Mouse (Mus musculus): ENCODE measurements around the gene Bcar3.
"Not testable (repeated sequence)": the region's sequence is repeated elsewhere in the genome, so short reads cannot be mapped to it uniquely, and the experiment has no call there.

The Bcar3 gene

DNA sequence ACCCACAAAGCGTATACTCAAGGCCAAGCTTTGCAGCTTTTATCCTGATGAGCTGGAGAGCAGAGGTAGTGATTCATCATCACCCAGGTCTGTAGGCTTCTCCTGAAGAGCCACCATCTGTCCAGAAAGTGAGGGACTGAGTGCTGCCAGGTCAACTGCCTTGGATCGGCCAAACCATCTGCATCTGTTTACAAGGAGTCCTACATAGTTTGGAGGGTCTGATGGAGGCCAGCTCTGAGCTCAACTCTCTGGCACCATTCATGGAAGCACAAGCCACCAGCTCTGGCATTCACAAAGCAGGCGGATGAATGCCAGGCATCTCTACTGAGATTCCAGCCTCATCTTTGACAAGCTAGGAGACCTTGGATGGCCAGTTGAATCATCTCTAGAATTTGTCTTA, 87.7 kb downstream of the Bcar3 start:
- DNase-seq (ENCODE audit: low spot score in 2 of 2): no peak

DNA sequence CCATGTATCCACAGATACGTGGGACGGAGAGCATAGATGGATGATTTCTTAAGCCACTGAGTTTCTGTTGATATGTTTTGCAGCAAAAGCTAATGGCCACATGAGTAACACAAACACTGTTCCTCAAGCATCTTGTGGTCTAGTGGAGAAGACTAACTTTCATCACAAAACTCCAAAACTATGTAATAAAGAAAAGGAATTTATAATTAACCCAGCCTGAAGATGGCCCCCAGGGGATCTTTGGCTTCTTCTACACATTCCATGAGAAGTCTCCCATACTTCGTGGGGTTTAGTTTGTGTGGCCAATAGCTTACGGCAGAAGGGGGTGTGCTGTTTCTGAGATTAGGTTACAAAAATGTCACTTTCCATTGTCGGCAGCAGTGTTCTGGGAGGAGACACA, 92.5 kb downstream of the Bcar3 start:
- no peak for DNase-seq (ENCODE audit: low spot score in 2 of 2)

- no peak for DNase-seq (ENCODE audit: low spot score in 2 of 2)
Measured at GRCm38 (mm10) chr3:122387771-122388170, 93.8 kb downstream of the Bcar3 start.

GRCm38 (mm10) chr3:122389972-122390371, 96.0 kb downstream of the Bcar3 start:
- no peak for DNase-seq (ENCODE audit: low spot score in 2 of 2)

GRCm38 (mm10) chr3:122391098-122391497, 97.2 kb downstream of the Bcar3 start:
- DNase-seq (ENCODE audit: low spot score in 2 of 2): no peak

GRCm38 (mm10) chr3:122391816-122392215, 97.9 kb downstream of the Bcar3 start:
- no peak for DNase-seq (ENCODE audit: low spot score in 2 of 2)

GRCm38 (mm10) chr3:122393411-122393810, 99.5 kb downstream of the Bcar3 start:
- not testable (repeated sequence) for DNase-seq (ENCODE audit: low spot score in 2 of 2)

- DNase-seq (ENCODE audit: low spot score in 2 of 2): no peak
Measured at GRCm38 (mm10) chr3:122393836-122394374, 100.0 kb downstream of the Bcar3 start.

DNA sequence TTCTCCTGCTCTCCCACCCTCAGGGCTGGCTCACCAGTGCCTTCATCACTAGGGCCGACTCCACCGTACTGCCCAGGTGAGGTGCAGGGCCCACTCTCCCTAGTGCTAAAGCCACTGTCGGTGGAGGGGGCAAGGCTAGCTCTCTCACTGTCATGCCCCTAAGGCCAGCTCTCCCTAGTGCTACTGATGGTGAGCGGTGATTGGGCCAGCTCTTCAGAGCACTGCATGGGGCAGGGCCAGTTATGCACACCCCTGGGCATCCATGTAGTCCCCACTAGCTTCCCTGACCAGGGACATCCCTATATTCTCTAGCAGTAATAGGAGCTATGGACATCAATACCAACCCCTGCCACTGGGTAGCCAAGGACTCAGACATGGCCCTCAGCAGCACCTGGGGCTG, 103.0 kb downstream of the Bcar3 start:
- DNase-seq (ENCODE audit: low spot score in 2 of 2): no peak

DNA sequence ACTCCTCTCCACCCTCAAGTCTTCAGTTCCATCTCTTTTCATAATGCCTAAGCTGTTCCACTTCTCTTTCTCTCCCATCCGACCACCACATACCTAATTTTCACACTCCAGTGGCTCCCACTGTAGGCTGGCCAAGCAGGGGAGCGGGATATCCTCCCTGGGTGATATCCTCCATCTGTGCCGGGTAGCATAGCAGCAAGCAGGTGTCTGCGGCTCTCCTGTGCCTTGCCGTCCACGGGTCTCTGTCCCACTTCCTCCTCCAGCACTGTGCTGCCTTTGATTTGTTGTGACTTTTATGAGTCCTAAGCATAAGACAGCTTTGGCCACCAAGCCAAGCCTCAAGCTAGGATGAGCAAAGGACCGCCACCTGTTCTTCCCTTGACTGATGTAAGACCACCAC, 103.5 kb downstream of the Bcar3 start:
- no peak for DNase-seq (ENCODE audit: low spot score in 2 of 2)

DNA sequence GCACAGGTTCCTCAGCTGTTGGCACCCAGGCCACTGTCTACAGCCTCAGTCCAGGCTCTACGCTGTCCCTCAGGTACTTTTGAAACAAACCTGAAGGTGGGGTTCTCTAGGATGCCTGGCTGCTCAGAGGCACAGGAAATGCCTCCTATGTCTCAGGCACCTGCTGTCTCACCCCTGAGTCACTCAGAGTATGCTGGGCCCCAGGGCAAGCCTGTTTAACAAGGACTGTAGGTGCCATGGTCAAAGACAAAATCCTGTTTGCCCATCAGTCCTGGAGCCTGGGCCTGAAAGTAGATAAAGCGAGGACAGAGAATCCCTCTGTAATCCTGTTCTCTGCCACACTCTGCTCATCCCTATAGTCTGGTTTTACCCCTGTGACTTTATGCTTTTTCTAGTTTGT, 107.1 kb downstream of the Bcar3 start:
- DNase-seq (ENCODE audit: low spot score in 2 of 2): no peak

DNA sequence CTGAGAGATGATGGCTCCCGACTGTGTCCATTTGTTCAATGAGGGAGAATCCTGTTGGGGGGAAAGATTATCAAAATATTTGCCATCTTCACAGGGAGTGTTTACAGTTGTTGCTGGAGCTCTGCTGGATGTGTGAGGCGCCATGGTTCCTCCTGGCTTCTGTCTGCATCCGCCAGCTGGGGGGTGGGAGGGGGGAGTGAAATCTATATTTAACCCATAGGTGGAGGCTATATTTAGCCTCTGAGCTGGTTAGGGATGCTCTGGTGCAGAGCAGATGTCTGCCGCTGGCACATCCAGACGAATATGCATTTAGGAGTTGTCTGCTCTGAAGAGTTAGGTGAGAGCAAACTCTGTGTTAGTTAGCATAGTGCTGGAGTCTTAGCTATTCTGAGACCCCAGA, 108.2 kb downstream of the Bcar3 start:
- DNase-seq (ENCODE audit: low spot score in 2 of 2): no peak

GRCm38 (mm10) chr3:122403860-122404557, 110.1 kb downstream of the Bcar3 start:
- no peak for DNase-seq (ENCODE audit: low spot score in 2 of 2)

GRCm38 (mm10) chr3:122405203-122405956, 111.4 kb downstream of the Bcar3 start:
- no peak for DNase-seq (ENCODE audit: low spot score in 2 of 2)

DNA sequence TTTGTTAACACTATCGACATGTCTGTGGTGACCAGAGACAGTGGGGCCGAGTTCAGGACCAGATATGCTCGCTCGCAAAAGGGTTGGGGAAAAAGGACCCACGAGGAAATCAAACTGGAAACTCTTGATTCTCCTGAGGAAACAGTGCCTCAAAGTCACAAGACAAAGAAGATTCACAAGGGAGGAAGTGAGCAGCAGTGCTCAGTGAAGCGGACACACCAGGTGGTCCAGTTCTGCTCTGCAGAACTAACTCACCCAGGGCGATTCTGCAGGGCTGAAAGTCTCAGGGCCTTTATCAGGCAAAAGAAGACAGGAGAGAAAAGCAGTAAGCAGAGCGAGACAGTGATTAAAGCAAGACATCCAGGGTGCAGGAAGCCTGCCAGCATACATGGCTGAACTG, 112.5 kb downstream of the Bcar3 start:
- no peak for DNase-seq (ENCODE audit: low spot score in 2 of 2)

DNA sequence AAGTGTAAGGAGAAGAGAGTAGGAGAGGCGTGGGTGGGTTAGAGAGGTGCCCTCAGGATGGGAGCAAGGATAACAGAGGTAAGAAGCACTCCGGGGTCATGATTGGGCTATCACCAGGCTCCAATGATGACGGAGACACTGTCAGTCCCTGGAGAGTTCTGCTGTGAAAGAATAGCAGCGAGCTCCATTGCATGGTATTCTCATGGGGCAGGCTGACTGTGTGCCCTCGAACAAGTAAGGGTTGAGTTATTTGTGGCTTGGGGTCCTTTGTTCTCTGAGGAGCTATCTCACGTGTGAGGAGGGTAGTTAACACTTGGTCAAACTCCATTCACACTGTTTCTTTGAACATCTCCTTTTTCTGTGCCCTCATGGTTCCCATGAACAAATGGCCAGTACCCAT, 113.8 kb downstream of the Bcar3 start:
- DNase-seq (ENCODE audit: low spot score in 2 of 2): no peak

GRCm38 (mm10) chr3:122408798-122409311, 114.9 kb downstream of the Bcar3 start:
- no peak for DNase-seq (ENCODE audit: low spot score in 2 of 2)

GRCm38 (mm10) chr3:122411590-122411989, 117.7 kb downstream of the Bcar3 start:
- DNase-seq (ENCODE audit: low spot score in 2 of 2): no peak

DNA sequence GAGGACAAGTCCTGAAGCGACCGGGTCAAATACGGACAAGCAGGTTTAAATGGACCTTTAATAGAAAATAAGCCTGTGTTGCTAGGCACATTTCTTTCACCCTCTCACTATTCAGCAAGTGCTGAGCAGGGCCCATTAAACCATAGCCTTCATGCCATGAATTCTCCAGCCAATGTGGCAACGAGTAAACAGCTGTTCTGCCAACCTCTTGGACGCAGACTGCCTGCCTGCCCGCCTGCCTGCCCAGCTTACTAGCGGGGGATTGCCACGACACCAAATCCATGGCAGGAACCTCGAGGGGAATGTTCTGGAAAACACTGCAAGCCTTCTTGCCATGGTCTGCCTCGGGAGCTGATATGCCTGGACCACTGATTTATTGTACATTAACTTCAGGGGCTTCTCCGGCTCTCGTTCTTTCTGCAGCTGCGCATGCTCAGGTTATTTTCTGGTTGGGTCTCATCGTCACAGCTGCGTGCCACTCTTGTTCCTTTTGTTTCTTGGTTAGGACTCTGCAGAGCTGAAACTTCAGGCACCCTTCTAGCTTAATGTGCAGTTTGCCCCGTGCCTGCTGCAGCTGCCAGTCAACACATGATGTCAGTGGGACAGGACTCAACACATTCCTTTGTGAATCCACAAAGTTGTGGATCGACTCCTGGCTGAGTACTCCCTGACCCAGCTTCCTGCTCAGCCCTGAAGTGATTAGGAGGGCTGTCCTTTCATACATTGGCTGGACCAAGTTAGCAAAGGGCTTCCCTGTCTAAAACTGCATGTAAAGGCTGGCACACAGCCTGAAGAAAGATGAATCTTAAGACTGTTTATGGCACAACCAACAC, 120.0 kb downstream of the Bcar3 start:
- peak; percentile 16 to 30 for DNase-seq (ENCODE audit: low spot score in 2 of 2)

DNA sequence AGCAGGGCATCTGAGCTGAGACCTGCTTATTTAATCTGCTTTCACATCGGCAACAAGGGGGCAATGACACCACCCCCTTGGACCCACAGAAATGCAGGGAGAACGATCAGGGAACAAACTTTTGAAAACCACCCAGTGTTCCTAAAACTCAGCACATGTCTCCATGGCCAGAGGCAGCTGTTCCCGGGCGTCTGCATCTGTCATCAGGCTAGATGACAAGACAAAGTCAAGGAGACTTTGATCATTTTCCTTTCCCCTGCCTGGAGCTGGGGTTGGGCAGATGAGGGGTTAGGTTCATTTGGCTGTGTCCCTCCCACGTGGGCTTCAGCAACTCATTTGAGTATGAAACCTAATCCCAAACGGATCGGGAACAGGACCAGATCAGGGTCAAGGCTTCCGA, 120.9 kb downstream of the Bcar3 start:
- no peak for DNase-seq (ENCODE audit: low spot score in 2 of 2)

GRCm38 (mm10) chr3:122417466-122417865, 123.5 kb downstream of the Bcar3 start:
- DNase-seq (ENCODE audit: low spot score in 2 of 2): no peak

All from left cerebral cortex, adult 9 months (tissue).